Mouse (Mus musculus) cortical plate, adult 2 months (tissue): ENCODE data around the gene Hes3.

ENCODE experiments used
- CTCF ChIP-seq: fragments of 200-500 bp; IDR thresholded peaks from 2 replicates; pipeline ENCODE4 v1.5.1; 2011; ENCODE audit warnings: mild to moderate bottlenecking, control low read depth, low read length; ENCODE audit not compliant: insufficient read depth; ENCODE audit errors: extremely low read depth
- POLR2A ChIP-seq: fragments of 200-500 bp; IDR thresholded peaks from 2 replicates; pipeline ENCODE4 v1.6.1; 2011; ENCODE audit warnings: mild to moderate bottlenecking, low read length, control low read depth; ENCODE audit not compliant: insufficient read depth; ENCODE audit errors: extremely low read depth

DNA sequence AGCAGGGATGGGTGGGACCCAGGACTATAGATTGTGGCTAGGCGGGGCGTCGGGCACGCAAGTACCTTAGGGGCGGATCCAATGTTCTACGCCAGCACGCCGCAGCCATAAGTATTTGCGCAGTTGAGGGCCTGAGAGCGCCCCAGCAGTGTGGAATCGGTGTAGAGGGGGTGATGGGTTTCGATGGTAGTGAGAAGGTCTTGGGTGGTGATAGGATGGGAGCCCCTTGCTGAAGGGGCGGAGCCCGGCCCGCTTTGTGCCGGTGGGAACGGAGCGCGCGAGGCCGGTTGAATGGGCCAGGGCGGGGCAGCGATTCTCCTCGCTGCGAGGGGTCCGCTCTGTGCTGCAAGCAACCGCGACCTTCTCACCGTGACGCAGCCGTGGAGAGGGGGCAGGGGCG lies 5.3 kb downstream of the Hes3 start:
- peak; percentile 79 for TF ChIP-seq POLR2A
- no peak for TF ChIP-seq CTCF
